Mouse (Mus musculus) forebrain, embryonic 10.5 days (tissue): ENCODE measurements around the gene Hist2h2be. TPM values are rescaled to one million over a fixed set of nuclear protein-coding genes. Genes with fewer than 3 reads are reported as not detected.
"Not testable (repeated sequence)": the region's sequence is repeated elsewhere in the genome, so short reads cannot be mapped to it uniquely, and the experiment has no call there.

Source experiments
- DNase-seq: peaks from one replicate; pipeline ENCODE4 v3.0.0-alpha.2; 2017; ENCODE audit warnings: low spot score; ENCODE audit errors: extremely low spot score
- H3K27ac ChIP-seq: fragments of 300-500 bp; sonication (generic); 2 replicates; pipeline ENCODE4 v1.5.1; 2016; ENCODE audit warnings: mild to moderate bottlenecking
- H3K27me3 ChIP-seq: fragments of 300-500 bp; sonication (generic); 2 replicates; pipeline ENCODE4 v1.6.1; 2016; ENCODE audit warnings: mild to moderate bottlenecking; ENCODE audit not compliant: poor library complexity, severe bottlenecking
- H3K36me3 ChIP-seq: fragments of 300-500 bp; sonication (generic); replicated peaks from 2 replicates; pipeline ENCODE4 v1.6.1; 2016; ENCODE audit warnings: mild to moderate bottlenecking, moderate library complexity
- H3K4me1 ChIP-seq: fragments of 300-500 bp; sonication (generic); 2 replicates; pipeline ENCODE4 v1.6.1; 2016
- H3K4me3 ChIP-seq: fragments of 300-500 bp; sonication (generic); 2 replicates; pipeline ENCODE4 v1.5.1; 2016; ENCODE audit warnings: mild to moderate bottlenecking, moderate library complexity
- H3K9me3 ChIP-seq: fragments of 300-500 bp; sonication (generic); 2 replicates; pipeline ENCODE4 v1.6.1; 2016; ENCODE audit warnings: mild to moderate bottlenecking, moderate library complexity
- WGBS: fragments of 180-500 bp; shearing (Covaris S2); methylation state at CpG from one replicate; pipeline ENCODE4 v1.1.7; 2016; 5-methylcytosine and 5-hydroxymethylcytosine counted together
- polyA plus RNA-seq: library from polyadenylated mRNA; unstranded; fragments of >200 nt; fragmentation: Nextera tagmentation; extraction: Ambion mirVana; gene quantifications from 2 replicates; pipeline ENCODE4 v1.2.1, GENCODE M21; 2016

Hist2h2be gene
- polyA plus RNA-seq, 1 experiment from 2014 or later, result 15.5 TPM

DNA sequence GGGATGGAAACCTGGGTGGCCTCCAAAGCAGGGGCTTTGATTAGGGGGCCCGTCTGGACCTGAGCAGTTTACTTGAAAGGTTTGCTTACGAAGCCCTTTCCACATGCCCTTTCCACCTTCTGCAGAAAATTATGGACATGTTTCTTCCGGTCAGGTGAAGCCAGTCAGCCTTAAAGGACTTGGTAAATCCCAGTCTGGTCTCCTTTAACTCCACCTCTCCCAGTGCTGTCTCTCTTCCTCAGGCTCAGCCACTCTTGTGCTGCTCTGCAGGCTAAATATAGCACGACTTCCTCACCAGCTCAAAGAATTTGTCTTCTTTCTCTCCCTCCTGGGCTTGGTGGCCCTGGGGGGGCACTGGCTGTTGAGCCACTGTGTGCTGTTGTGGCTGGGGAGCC is 38.5 kb upstream of the Hist2h2be start:
- Histone ChIP-seq H3K27me3 (no peaks in the 10 kb centered on the region), H3K36me3 (peaks cover 20% of the 10 kb centered on the region), H3K9me3 (no peaks in the 10 kb centered on the region), H3K4me1 (peaks cover 39% of the 10 kb centered on the region), H3K4me3 (peak overlapping the region; percentile 62; the same call in 1 of the 2 replicates), H3K27ac (no peak overlapping the region)
- no peak for DNase-seq
- WGBS, result 32% methylated on average over 4 of the region's 4 CpGs

DNA sequence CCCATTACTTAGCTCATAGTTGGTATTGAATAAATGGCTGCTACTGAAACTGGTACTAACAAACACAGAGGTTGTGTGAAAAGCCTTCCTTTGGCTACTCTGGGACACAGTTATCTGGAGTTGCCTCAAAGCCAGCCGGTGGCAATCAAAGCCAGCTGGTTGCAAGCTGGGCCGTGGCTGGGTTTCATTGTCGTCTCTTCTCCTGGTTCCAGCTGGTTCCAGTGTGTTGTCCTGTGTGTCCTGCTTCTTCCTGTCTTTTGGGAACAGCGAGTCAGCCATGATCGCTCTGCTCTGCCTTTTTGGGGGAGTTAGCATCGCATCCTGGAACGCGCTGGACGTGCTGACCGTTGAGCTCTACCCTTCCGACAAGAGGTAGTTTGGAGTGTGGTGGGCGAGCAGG is 27.9 kb upstream of the Hist2h2be start:
- Histone ChIP-seq H3K36me3 (peaks cover 9% of the 10 kb centered on the region), H3K27ac (peak overlapping the region; percentile 3; the same call in 1 of the 2 replicates), H3K4me1 (peaks cover 27% of the 10 kb centered on the region), H3K9me3 (peaks cover 5% of the 10 kb centered on the region; the same call in 1 of the 2 replicates), H3K4me3 (no peak overlapping the region), H3K27me3 (no peaks in the 10 kb centered on the region)
- WGBS, result 53% methylated on average over 12 of the region's 12 CpGs
- no peak for DNase-seq

DNA sequence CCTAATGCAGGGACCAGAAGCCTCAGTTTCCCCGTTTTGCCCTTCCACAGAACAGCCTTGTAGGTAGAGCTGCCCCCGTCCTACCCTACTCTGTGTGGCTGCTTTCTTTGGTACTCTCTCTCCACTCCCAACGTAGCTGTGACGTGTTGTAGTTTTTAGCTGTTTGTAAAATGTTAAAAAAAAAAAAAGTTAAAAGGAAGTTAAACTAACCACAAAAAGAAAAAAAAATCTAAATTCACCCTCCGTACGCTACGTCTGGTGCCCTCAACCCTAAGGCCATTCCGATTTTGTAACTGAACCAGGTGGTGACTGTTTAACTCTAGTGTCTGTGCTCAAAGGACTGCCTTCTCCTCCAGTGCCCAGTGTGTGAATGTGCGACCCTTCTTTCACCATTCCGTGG is 26.0 kb upstream of the Hist2h2be start:
- H3K4me3 ChIP-seq, result no peak overlapping the region
- no peak overlapping the region for H3K27ac ChIP-seq
- H3K9me3 ChIP-seq, result peaks cover 5% of the 10 kb centered on the region; the same call in 1 of the 2 replicates
- peaks cover 9% of the 10 kb centered on the region for H3K27me3 ChIP-seq
- WGBS, result 90% methylated on average over 10 of the region's 10 CpGs
- DNase-seq, result no peak
- peaks cover 30% of the 10 kb centered on the region for H3K4me1 ChIP-seq
- H3K36me3 ChIP-seq, result peaks cover 9% of the 10 kb centered on the region

- peak overlapping the region; percentile 79 for H3K4me3 ChIP-seq
These were observed 25.2 kb upstream of the Hist2h2be start for GRCm38 (mm10) chr3:96195616-96196313.

GRCm38 (mm10) chr3:96196437-96197128 is 24.3 kb upstream of the Hist2h2be start:
- H3K9me3 ChIP-seq, result peaks cover 5% of the 10 kb centered on the region; the same call in 1 of the 2 replicates
- WGBS, result 21% methylated on average over 27 of the region's 27 CpGs
- peaks cover 9% of the 10 kb centered on the region for H3K27me3 ChIP-seq
- peak overlapping the region; percentile 98 for H3K27ac ChIP-seq
- H3K4me3 ChIP-seq, result peak overlapping the region; percentile 79
- H3K36me3 ChIP-seq, result peaks cover 9% of the 10 kb centered on the region
- peaks cover 30% of the 10 kb centered on the region for H3K4me1 ChIP-seq
- DNase-seq, result no peak

More at GRCm38 (mm10) chr3:96195616-96196313, 25.2 kb upstream of the Hist2h2be start:
- Histone ChIP-seq H3K36me3 (peaks cover 9% of the 10 kb centered on the region), H3K27ac (no peak overlapping the region), H3K27me3 (peaks cover 9% of the 10 kb centered on the region), H3K9me3 (peaks cover 5% of the 10 kb centered on the region; the same call in 1 of the 2 replicates), H3K4me1 (peaks cover 30% of the 10 kb centered on the region)
- no peak for DNase-seq
- WGBS, result 92% methylated on average over 11 of the region's 11 CpGs

- under 1% methylated on average over 50 of the region's 50 CpGs for WGBS
- peak; percentile 89 for DNase-seq
- Histone ChIP-seq H3K36me3 (peaks cover 9% of the 10 kb centered on the region), H3K27ac (peak overlapping the region; percentile 98), H3K27me3 (peaks cover 9% of the 10 kb centered on the region), H3K4me1 (peaks cover 30% of the 10 kb centered on the region), H3K9me3 (peaks cover 5% of the 10 kb centered on the region; the same call in 1 of the 2 replicates), H3K4me3 (peak overlapping the region; percentile 79)
These were observed 23.7 kb upstream of the Hist2h2be start for GRCm38 (mm10) chr3:96197129-96197749.

GRCm38 (mm10) chr3:96198181-96198580 is 22.7 kb upstream of the Hist2h2be start:
- 2% methylated on average over 6 of the region's 6 CpGs for WGBS
- peaks cover 27% of the 10 kb centered on the region for H3K4me1 ChIP-seq
- peaks cover 9% of the 10 kb centered on the region for H3K36me3 ChIP-seq
- H3K4me3 ChIP-seq, result peak overlapping the region; percentile 79
- DNase-seq, result no peak
- H3K9me3 ChIP-seq, result peaks cover 5% of the 10 kb centered on the region; the same call in 1 of the 2 replicates
- peaks cover 9% of the 10 kb centered on the region for H3K27me3 ChIP-seq
- peak overlapping the region; percentile 98 for H3K27ac ChIP-seq

DNA sequence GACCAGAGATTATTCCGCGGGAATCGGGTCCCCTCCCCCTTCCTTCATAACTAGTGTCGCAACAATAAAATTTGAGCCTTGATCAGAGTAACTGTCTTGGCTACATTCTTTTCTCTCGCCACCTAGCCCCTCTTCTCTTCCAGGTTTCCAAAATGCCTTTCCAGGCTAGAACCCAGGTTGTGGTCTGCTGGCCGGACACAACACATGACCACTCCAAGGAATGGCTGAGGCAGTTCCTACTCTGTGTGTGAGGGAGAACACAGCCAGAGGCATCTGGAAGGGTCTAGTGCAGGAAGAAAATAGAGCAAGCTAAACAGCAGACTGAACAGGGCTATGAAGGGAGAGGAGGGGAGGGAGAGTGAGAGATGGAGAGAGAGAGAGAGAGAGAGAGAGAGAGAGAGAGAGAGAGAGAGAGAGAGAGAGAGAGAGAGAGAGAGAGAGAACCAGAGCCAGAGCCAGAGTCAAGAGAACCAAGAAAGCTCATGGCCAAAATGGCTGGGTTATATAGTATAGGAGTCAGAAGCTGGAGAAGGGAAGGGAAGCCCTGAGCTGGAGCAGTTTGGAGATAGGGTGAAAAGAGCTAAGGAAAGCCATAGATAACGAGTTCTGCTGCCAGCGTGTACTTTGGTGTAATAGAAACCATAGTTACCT is 22.2 kb upstream of the Hist2h2be start:
- peaks cover 22% of the 10 kb centered on the region for H3K4me1 ChIP-seq
- H3K36me3 ChIP-seq, DNase-seq, H3K9me3 ChIP-seq, H3K27ac ChIP-seq, H3K27me3 ChIP-seq: not testable (repeated sequence)
- 27% methylated on average over 8 of the region's 8 CpGs for WGBS
- H3K4me3 ChIP-seq, result peak overlapping the region; percentile 79; the same call in 1 of the 2 replicates

DNA sequence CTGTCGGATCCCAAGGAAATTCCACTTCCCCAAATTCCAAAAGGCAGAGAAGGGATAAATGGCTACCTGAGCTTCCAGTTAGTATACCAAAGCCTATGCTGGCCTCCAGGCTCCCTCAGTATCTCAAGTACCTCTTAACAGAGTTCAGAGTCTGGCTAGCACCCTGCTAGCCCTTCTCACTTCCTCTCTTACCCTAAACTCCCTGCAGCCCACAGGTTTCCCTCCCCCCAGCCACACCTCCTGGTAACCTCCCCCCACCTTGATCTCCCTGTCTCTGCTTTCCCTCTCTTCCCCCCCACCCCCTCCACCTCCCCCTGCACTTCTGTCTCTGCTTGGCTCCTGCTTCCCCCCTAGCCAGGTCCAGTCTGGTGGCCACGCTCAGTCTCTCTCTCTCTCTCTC is 21.2 kb upstream of the Hist2h2be start:
- Histone ChIP-seq H3K36me3 (peaks cover 9% of the 10 kb centered on the region), H3K27me3 (peaks cover 9% of the 10 kb centered on the region), H3K9me3 (peaks cover 5% of the 10 kb centered on the region; the same call in 1 of the 2 replicates), H3K4me1 (peaks cover 19% of the 10 kb centered on the region), H3K4me3 (no peak overlapping the region), H3K27ac (no peak overlapping the region)
- no peak for DNase-seq
- WGBS, result 80% methylated on average over 2 of the region's 2 CpGs

GRCm38 (mm10) chr3:96207819-96208218 is 13.1 kb upstream of the Hist2h2be start:
- H3K4me1 ChIP-seq, result peaks cover 5% of the 10 kb centered on the region

DNA sequence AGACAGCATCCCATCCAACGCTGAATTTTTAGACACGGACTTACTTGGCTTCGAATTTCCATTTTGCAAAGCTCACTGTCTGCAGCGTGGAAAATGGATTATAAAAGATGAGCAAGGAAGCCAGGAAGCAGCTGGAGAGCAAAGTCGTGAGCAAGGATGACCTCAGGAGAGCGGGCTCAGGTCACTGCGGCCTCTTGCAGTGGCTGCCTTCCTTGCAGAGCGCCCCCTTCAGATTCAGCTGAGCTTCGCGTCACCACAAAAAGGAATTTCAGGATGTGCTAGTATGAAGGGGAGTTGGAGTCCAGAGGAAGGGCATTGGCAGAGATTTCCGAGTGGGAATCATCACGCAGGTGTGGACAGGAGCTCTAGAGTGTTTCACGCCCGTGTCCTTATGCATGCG is 11.7 kb upstream of the Hist2h2be start:
- Histone ChIP-seq H3K36me3 (no peaks in the 10 kb centered on the region), H3K9me3 (no peaks in the 10 kb centered on the region), H3K27ac (no peak overlapping the region), H3K4me3 (no peak overlapping the region), H3K27me3 (no peaks in the 10 kb centered on the region), H3K4me1 (peaks cover 5% of the 10 kb centered on the region)
- 21% methylated on average over 15 of the region's 15 CpGs for WGBS
- no peak for DNase-seq

More at GRCm38 (mm10) chr3:96207819-96208218, 13.1 kb upstream of the Hist2h2be start:
- DNase-seq, result no peak
- no peaks in the 10 kb centered on the region for H3K9me3 ChIP-seq
- no peaks in the 10 kb centered on the region for H3K27me3 ChIP-seq
- 89% methylated on average over 3 of the region's 3 CpGs for WGBS
- no peak overlapping the region for H3K4me3 ChIP-seq
- H3K27ac ChIP-seq, result no peak overlapping the region
- H3K36me3 ChIP-seq, result no peaks in the 10 kb centered on the region

DNA sequence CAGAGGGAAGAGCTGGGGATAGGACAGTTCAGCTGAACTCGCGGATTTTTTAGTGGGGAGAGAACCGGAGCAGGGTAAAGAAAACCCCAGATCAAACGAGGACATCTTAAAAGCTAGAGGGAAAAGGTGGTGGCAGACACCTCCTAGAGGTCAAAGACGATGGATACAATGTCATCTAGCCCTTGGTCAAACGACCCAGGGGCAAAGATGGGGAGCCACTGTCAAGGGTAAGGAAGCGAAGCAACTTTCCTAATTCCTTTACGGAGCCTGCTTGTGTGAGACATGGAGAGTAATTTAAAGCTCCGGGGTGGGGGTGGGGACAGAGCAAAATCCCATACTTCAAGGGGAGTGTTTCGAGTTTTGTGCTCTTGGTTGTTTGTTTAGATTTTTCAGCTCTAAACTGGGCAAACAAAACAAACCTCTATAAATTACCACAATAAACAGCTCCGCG is 1.7 kb upstream of the Hist2h2be start:
- peaks cover 60% of the 10 kb centered on the region for H3K4me1 ChIP-seq
- H3K27ac ChIP-seq, result peak overlapping the region; percentile 95
- peak; percentile 54 for DNase-seq
- under 1% methylated on average over 12 of the region's 12 CpGs for WGBS
- no peaks in the 10 kb centered on the region for H3K27me3 ChIP-seq
- no peaks in the 10 kb centered on the region for H3K9me3 ChIP-seq
- H3K36me3 ChIP-seq, result no peaks in the 10 kb centered on the region
- H3K4me3 ChIP-seq, result peak overlapping the region; percentile 69
